Mouse (Mus musculus) E14TG2a.4 (cell line): ENCODE data around the gene Tagln.

Experiments used
- H3K27me3 ChIP-seq: 2 replicates; pipeline ENCODE4 v1.6.1; 2014; ENCODE audit warnings: low read length, control low read depth; ENCODE audit not compliant: insufficient read depth
- H3K36me3 ChIP-seq: 2 replicates; pipeline ENCODE4 v1.6.1; 2014; ENCODE audit warnings: low read length, control low read depth; ENCODE audit not compliant: insufficient read depth
- H3K4me1 ChIP-seq: replicated peaks from 2 replicates; pipeline ENCODE4 v1.6.1; 2014; ENCODE audit warnings: low read depth, low read length, control low read depth
- H3K4me3 ChIP-seq: replicated peaks from 2 replicates; pipeline ENCODE4 v1.5.1; 2014; ENCODE audit warnings: mild to moderate bottlenecking, low read length
- H3K9me3 ChIP-seq: 2 replicates; pipeline ENCODE4 v1.6.1; 2014; ENCODE audit warnings: low read length, control low read depth
- CTCF ChIP-seq: conservative IDR thresholded peaks from 2 replicates; pipeline ENCODE4 v1.5.1; 2014; ENCODE audit warnings: low read length
- NANOG ChIP-seq: IDR thresholded peaks from 2 replicates; pipeline ENCODE4 v1.6.1; 2014; ENCODE audit warnings: borderline replicate concordance, low read length, mixed read lengths
- POU5F1 ChIP-seq: IDR thresholded peaks from 2 replicates; pipeline ENCODE4 v1.6.1; 2014; ENCODE audit warnings: low read length, borderline replicate concordance

Gene Tagln

DNA sequence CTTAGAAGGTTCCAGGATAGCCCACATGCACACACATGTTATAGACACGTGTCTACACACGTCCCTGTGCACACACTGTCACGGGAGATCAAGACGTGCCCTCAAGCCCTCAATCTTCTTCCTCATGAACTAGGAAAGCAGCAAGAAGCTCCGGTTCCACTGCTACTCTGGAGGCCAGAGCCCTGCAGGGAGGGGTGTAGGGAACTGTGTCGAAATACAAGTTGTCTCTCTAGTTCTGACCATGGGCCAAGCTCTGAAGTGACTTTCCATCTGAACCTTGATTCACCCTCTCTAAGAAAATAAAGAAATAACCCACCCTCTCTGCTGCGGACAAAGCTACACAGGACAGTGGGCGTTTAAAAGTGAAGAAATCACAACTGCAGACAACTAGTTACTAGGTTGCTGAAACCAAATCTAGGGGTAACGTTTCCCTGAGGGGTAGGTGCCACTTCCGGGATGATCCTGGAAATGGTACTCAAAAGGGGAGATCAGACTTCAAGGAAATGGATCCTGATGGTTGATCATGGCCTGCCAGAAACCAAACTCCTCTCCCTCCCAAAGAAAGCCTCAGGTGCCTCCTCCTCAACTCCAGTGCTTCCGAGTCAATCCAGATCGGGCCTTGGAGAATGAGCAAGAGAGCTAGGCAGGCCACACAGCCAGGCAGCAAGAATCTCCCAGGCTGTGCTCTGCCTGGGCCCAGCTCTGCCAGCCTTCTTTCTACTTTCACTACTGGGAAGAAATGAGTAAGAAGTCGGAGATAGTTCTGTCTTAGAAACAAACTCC, 17.8 kb upstream of the Tagln start:
- Histone ChIP-seq H3K4me3 (peak overlapping the region; percentile 88), H3K27me3 (0 out of 2 replicates have a peak, but pooled peaks cover 5% of the 10 kb centered on the region), H3K4me1 (peaks cover 29% of the 10 kb centered on the region), H3K9me3 (no peaks in the 10 kb centered on the region), H3K36me3 (peaks cover 42% of the 10 kb centered on the region)
- no peak for TF ChIP-seq POU5F1

DNA sequence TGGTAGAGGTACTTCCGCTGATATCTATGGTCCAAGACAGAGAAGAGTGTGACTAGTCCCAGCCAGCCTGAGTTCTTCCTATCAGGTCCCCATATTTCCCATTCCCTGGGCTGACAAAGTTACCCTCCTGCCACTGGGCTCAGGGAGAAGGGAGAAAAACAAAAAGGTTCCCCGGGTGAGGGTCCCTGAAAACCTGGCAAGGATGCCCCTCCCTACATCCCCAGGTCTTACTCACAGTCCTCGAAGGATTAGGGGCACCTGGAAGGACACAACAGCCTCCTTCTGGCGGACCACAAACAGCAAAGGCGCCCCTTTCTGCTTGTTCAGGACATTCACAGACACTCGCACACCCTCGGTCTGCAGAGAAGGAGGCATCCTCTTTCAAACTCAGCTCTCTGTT, 17.0 kb upstream of the Tagln start:
- H3K27me3 ChIP-seq, result 0 out of 2 replicates have a peak, but pooled peaks cover 5% of the 10 kb centered on the region
- peaks cover 30% of the 10 kb centered on the region for H3K4me1 ChIP-seq
- TF ChIP-seq POU5F1 (no peak), NANOG (no peak), CTCF (no peak)
- peaks cover 49% of the 10 kb centered on the region for H3K36me3 ChIP-seq
- no peaks in the 10 kb centered on the region for H3K9me3 ChIP-seq
- no peak overlapping the region for H3K4me3 ChIP-seq

DNA sequence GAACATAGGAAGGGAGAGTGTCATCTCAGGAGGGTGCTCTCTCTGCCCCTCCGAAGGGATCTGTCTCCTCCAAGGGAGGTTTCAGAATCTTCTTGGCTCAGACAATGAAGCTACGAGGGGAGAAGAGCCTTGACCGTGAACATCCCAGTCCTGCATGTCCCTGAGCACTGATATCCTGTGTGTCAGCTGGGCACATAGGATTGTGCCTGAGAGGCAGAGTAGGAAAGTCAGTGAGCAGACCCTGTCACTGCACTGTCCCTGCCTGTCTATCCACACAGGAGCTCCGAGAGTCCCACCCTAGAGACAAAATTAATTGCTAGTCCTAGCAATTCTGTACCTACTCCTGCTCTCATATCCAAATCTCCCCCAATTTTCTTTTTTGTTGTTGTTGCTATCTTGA, 16.2 kb upstream of the Tagln start:
- H3K36me3 ChIP-seq, result peaks cover 52% of the 10 kb centered on the region
- H3K27me3 ChIP-seq, result 0 out of 2 replicates have a peak, but pooled peaks cover 5% of the 10 kb centered on the region
- TF ChIP-seq NANOG, result no peak
- TF ChIP-seq CTCF, result no peak
- TF ChIP-seq POU5F1, result no peak
- peaks cover 35% of the 10 kb centered on the region for H3K4me1 ChIP-seq
- H3K4me3 ChIP-seq, result no peak overlapping the region
- H3K9me3 ChIP-seq, result no peaks in the 10 kb centered on the region

DNA sequence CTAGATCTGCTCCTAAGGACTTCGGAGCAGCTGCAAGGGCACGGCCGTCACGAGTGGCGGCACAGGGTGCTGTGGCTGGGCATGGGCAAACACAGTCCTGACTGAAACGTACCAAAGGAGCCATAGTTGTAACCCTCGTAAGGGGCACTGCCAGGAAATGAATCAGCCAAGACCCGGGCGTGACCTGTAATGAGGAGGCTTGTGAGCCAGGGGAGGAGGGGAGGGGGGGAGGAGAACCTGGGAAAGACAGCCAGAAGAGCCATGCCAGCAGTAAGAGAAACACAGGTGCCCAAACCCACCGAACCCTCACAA, 11.0 kb upstream of the Tagln start:
- H3K36me3 ChIP-seq, result peaks cover 79% of the 10 kb centered on the region
- H3K9me3 ChIP-seq, result no peaks in the 10 kb centered on the region
- 0 out of 2 replicates have a peak, but pooled peaks cover 10% of the 10 kb centered on the region for H3K27me3 ChIP-seq
- H3K4me3 ChIP-seq, result peak overlapping the region; percentile 37
- no peak for TF ChIP-seq NANOG
- TF ChIP-seq POU5F1, result no peak
- no peak for TF ChIP-seq CTCF
- peaks cover 61% of the 10 kb centered on the region for H3K4me1 ChIP-seq

DNA sequence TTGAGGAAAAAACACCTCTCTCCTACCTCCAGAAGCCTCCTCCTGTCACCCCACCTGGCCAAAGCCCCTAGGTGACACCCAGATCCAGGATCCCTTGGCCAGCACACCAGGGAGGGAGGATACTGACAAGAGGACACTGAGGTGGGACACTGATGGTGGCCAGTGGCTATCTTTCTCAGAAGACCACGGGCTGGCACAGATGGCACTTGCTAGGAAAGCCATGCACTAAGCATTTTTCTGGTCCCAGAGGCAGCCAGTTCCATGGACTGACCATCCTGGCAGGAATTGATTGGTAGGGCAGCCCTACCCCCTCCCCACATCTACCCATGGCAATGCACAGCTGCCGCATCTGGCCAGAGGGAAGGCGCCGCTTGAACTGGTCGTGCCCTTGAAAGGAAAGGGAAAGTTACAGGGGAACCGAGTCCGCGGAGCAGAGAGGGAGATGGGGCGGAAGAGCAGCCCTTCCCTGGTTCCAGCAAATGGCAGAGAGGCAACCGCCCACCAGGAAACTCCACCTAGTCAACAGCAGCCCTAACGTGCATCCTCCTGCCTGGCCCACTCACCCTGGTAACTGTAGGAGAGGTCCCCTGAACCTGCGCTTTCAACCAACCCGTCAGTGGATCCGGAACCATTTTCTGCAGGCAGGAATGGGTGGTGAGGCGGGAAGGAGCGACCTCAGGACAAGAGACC, 10.5 kb upstream of the Tagln start:
- TF ChIP-seq CTCF (no peak), NANOG (no peak), POU5F1 (no peak)
- H3K4me1 ChIP-seq, result peaks cover 66% of the 10 kb centered on the region
- peaks cover 77% of the 10 kb centered on the region for H3K36me3 ChIP-seq
- peak overlapping the region; percentile 37 for H3K4me3 ChIP-seq
- 0 out of 2 replicates have a peak, but pooled peaks cover 12% of the 10 kb centered on the region for H3K27me3 ChIP-seq
- no peaks in the 10 kb centered on the region for H3K9me3 ChIP-seq

DNA sequence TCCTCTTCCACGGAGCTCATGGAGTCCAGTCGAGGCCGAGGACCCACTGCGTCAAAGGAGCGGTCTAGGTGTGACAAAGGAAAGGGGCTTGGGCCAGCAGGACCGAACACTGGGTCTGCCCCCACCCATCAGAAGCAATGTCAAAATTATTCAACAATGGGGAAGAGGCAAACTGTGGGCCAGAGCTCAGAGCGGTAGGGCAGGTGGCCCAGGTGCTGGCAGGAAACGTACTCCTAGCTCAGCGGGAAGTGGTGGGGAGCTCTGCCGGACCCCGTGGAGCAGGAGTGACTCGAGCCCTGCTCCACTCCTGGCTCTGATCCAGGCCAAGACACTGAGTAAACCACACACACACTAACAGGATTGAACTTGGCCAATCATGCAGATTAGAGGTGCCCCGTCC, 9.9 kb upstream of the Tagln start:
- Histone ChIP-seq H3K4me3 (no peak overlapping the region), H3K36me3 (peaks cover 77% of the 10 kb centered on the region), H3K9me3 (no peaks in the 10 kb centered on the region), H3K27me3 (0 out of 2 replicates have a peak, but pooled peaks cover 12% of the 10 kb centered on the region), H3K4me1 (peaks cover 70% of the 10 kb centered on the region)
- TF ChIP-seq POU5F1 (no peak), NANOG (no peak), CTCF (no peak)

DNA sequence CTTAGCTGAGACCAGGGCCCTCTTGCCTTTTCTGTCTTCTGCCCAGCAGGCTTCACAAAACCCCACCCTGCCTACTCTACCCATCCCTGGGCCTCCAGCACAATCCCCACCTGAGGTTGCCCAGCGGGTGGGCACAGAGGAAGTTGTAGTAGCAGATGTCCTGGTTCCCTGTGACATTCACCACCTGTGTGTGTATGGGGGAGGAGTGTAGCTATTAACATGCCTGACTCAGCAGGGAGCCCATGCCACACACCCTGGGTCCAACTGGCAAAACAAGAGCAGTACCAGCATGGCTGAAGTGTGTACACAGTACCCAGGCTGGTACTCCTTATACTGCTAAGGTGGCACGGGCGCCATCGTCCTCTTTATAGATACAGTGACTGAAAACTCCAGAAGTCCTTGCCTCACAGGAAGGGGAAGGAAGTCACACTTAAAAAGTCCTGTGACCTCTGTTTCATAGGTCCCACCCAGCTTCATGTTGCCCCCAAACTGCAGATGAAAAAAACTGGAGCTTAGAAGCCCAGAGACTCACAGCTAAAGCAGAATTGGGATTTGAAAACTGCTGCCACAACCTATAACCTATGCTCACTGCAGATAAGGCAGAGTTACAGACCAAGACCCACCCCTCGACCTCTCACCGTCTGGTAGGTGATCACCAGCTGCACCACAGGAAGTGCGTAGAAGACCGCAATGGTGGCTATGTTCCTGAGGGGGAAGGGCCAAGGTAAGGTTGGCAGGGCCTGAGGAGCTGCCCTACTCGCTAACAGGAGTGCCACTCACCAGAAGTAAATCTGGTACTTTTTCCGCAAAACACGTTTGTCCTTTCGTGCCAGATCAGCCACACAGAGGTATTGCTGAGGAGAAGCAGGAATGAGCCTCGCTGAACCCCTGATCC, 8.9 kb upstream of the Tagln start:
- Histone ChIP-seq H3K27me3 (0 out of 2 replicates have a peak, but pooled peaks cover 12% of the 10 kb centered on the region), H3K36me3 (peaks cover 70% of the 10 kb centered on the region), H3K4me3 (no peak overlapping the region), H3K9me3 (no peaks in the 10 kb centered on the region), H3K4me1 (peaks cover 70% of the 10 kb centered on the region)
- TF ChIP-seq POU5F1 (no peak), CTCF (no peak), NANOG (no peak)

DNA sequence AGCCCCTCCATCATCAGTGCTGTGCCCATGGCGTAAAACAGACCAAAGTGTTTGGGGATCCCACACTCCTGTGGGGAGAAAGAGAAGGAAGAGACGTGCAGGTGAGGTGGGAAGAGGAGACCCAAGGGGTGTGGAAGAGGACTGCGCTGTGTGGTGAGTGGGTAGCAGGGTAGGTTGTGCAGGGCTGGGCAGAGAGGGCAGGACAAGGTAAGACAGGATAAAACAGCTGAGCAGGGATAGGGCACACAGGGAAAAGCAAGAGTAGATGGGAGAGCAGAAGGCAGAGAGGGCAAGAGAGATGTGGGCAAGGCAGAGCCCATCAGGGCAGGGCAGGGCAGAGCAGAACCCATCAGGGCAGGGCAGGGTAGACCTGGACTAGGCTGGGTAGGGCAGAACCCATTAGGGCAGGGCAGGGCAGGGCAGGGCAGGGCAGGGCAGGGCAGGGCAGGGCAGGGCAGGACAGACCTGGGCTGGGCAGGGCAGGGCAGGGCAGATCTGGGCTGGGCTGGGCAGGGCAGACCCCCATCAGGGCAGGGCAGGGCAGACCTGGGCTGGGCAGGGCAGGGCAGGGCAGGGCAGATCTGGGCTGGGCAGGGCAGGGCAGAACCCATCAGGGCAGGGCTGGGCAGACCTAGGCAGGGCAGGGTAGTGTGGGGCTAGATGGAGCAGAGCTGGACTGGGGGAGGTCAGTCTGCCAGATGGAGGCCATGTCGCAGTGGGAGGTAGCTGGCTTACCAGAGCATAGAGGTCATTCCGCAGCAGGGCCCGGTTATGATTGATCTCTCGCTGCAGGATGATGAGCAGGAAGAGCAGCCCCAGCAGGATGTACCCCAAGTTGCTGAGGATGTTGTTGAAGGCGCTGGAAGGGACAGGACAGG, 8.0 kb upstream of the Tagln start:
- Histone ChIP-seq H3K9me3 (no peaks in the 10 kb centered on the region), H3K4me3 (no peak overlapping the region)
- TF ChIP-seq POU5F1 (no peak), CTCF (no peak), NANOG (no peak)

More for the DNA sequence above, 8.0 kb upstream of the Tagln start:
- H3K4me1 ChIP-seq, result peaks cover 70% of the 10 kb centered on the region
- peaks cover 69% of the 10 kb centered on the region for H3K36me3 ChIP-seq
- 0 out of 2 replicates have a peak, but pooled peaks cover 12% of the 10 kb centered on the region for H3K27me3 ChIP-seq
